Mouse (Mus musculus) bone marrow macrophage, adult 2 months (primary cell): ENCODE measurements around the gene Hivep2. TPM values are rescaled to one million over a fixed set of nuclear protein-coding genes. Genes with fewer than 3 reads are reported as not detected.

ENCODE experiments used
- H3K27ac ChIP-seq: 2 replicates; pipeline ENCODE4 v1.5.1; 2012; ENCODE audit warnings: low read depth, low read length; ENCODE audit not compliant: insufficient read depth
- H3K4me1 ChIP-seq: 2 replicates; pipeline ENCODE4 v1.6.1; 2012; ENCODE audit warnings: low read length; ENCODE audit not compliant: control insufficient read depth, insufficient read depth
- H3K4me3 ChIP-seq: 2 replicates; pipeline ENCODE4 v1.5.1; 2012; ENCODE audit warnings: mild to moderate bottlenecking, low read length, moderate library complexity; ENCODE audit not compliant: insufficient read depth
- CTCF ChIP-seq: IDR thresholded peaks from 2 replicates; pipeline ENCODE4 v1.5.1; 2012; ENCODE audit warnings: low read depth, mild to moderate bottlenecking, low read length, moderate library complexity
- POLR2A ChIP-seq: IDR thresholded peaks from 2 replicates; pipeline ENCODE4 v1.6.1; 2012; ENCODE audit warnings: mild to moderate bottlenecking, low read depth, low read length, borderline replicate concordance
- polyA plus RNA-seq: library from polyadenylated mRNA; stranded (reverse); fragments of >200 nt; gene quantifications from 2 replicates; pipeline ENCODE4 v1.2.4, GENCODE M21; 2012; ENCODE audit not compliant: missing spikeins, insufficient read depth, insufficient read length

Gene Hivep2
- polyA plus RNA-seq, 1 experiment = 1.6 TPM

DNA sequence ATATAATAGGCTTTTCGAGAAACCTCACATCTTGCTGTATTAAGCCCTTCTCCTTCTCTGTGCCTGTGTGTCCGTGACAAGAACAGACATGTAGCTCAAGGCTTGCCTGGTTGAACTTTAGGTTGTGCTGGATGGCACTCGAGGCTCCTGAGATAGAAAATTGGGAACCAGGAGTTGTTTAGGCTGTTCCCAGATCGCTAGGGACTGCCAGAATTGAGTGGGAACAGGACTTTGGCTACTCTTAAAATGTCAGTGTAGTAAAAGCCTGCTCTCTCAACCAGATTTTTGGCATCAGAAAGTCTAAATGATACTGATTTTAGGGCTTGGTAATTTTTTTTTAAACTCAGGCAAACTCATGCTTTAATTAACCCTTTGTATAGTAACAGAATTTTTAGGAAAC lies 101.9 kb downstream of the Hivep2 start:
- no peak overlapping the region for H3K4me3 ChIP-seq
- H3K4me1 ChIP-seq = no peaks in the 10 kb centered on the region
- no peak overlapping the region for H3K27ac ChIP-seq
- TF ChIP-seq POLR2A (no peak), CTCF (no peak)

DNA sequence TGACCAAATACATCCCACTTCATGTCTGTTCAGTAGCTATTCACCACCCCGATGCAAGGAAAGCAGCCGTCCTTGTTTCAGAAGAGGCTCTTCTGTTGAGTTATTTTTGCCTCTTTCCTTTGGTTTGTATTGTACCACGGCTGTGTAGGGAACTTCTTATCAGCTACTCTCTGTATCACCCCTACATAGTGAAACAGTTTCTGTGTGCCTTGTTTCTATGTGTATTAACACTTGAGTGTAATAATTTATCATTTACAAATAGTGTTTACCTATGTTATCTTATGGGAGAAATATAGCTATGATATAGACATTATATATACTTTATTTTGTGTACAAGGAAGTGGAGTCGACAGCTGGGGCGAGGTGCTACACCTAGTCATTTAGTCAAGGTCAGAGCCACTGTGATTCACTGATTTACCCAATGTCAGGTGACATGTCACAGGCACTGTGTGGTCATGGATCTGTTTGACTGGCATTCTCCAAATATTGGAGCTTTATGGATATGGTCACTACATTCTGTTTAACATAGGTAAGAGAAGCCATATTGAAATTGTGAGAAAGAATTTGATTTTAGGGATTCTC lies 104.7 kb downstream of the Hivep2 start:
- H3K4me1 ChIP-seq = no peaks in the 10 kb centered on the region
- no peak overlapping the region for H3K27ac ChIP-seq
- no peak for TF ChIP-seq CTCF
- TF ChIP-seq POLR2A = no peak
- H3K4me3 ChIP-seq = no peak overlapping the region

DNA sequence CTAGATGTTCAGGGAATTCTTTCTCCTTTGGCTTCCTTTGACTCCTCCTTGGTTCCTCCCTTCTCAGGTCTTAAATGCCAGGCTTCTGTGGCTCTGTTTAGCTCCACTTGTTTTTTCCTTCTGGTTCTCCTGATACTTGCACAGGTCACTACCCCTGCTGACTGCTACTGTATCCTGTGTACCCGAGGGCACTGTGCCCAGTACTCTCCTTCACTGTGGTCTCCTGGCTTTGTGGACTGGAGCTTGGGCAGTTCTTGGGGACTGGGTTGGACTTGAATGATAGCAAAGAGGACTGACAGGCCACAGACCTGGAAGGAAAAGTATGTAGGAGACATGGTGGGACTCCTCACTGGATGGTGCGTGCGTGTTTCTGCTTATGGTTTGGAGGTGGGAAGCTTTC lies 106.6 kb downstream of the Hivep2 start:
- H3K4me3 ChIP-seq = no peak overlapping the region
- no peak for TF ChIP-seq POLR2A
- TF ChIP-seq CTCF = no peak
- no peak overlapping the region for H3K27ac ChIP-seq
- no peaks in the 10 kb centered on the region for H3K4me1 ChIP-seq

DNA sequence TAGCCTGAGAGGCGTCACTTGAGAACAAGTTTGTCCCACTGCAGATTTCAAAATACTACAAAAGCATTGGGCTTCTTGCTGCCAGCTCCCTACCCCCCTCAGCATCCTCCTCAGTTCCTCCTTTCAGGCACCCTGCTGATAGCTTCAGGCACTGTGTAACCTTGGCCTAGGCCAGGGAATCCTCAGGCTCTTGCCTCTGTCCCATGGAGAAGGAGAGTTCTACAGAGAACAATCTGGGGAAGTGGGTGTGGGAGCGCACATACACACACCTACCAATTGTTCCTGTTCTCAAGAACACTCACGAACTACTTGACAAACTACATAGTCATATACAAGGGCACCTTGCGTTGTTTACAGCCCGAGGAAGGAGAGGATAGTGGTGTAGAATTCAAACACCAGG lies 109.9 kb downstream of the Hivep2 start:
- TF ChIP-seq CTCF (no peak), POLR2A (no peak)
- Histone ChIP-seq H3K4me1 (no peaks in the 10 kb centered on the region), H3K4me3 (no peak overlapping the region), H3K27ac (no peak overlapping the region)

DNA sequence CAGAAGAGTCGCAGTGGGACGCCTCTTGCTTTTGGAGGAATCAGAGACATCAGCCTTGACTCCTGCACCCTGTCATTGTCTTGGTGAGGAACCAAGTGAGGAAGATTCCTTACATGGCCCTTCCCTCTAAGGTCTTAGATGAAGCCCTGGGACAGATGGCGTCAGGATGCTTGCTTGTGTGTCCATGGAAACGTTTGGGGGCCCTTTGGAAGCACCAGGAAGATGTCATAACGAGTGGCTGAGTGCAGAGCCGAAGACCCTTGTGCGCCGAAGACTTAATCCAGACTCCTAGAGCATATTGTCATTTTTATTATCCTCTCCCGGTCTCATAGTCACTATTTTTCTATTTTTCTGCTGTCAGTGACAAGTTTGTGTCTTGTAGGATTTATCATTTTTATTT lies 111.0 kb downstream of the Hivep2 start:
- Histone ChIP-seq H3K4me3 (no peak overlapping the region), H3K27ac (no peak overlapping the region), H3K4me1 (no peaks in the 10 kb centered on the region)
- TF ChIP-seq POLR2A (no peak), CTCF (no peak)

DNA sequence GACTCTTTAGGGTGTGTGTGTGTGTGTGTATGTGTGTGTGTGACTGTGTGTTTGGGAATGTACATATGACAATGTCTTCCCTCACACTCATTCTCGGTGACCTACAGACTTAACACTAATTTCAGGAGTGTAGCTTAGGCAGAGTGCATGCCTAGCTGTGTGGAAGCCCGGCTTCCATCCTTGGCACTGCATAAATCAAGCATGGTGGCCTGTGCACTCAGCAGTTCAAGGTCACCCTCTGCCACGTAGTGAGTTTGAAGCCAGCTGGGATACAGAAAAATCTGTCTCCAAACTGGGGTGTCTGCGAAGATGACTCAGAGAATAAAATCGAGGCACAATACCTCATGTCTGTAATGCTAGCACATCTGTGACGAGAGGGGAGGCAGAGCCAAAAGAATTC lies 115.0 kb downstream of the Hivep2 start:
- Histone ChIP-seq H3K27ac (no peak overlapping the region), H3K4me3 (no peak overlapping the region), H3K4me1 (peaks cover 3% of the 10 kb centered on the region; the same call in 1 of the 2 replicates)
- TF ChIP-seq CTCF (no peak), POLR2A (no peak)

DNA sequence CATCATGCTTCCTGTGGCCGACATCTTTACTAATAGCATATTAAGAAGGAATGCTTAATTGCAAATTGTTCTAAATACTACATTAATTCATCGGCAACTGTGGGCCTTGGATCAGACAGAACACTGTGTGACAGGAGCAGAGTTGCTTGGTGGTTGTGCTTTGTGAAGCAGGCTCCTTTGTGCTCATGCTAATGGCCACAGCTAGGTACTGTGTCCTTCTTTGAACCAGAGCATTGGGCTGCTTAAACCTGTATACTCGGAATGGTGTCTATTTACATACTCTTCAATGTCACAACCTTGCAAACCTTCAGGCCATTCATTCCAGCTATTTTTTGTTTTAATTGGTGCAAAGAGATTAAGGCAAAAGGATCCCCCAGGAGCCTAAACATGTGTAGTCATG lies 115.9 kb downstream of the Hivep2 start:
- Histone ChIP-seq H3K27ac (no peak overlapping the region), H3K4me1 (peaks cover 8% of the 10 kb centered on the region; the same call in 1 of the 2 replicates), H3K4me3 (no peak overlapping the region)
- no peak for TF ChIP-seq POLR2A
- no peak for TF ChIP-seq CTCF

DNA sequence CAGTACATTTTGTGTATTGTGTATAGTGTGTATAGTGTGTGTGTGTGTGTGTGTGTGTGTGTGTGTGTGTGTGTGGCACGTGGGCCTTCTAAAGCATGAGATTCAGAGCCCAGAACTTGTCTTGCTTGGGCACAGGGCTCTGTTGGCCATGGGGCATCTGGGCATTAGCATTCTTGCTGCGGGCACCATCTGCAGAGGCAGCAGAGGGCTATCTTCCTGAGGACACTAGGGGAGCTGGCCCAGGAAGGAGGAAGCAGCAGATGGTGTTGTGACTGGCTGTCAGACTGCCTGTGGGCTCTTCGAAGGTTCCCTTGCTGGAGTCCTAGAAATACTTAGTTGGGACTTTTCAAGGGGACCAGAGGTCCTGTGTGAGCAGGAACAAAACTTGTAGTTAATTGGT lies 116.4 kb downstream of the Hivep2 start:
- no peak overlapping the region for H3K4me3 ChIP-seq
- no peak overlapping the region for H3K27ac ChIP-seq
- no peak for TF ChIP-seq CTCF
- no peak for TF ChIP-seq POLR2A
- H3K4me1 ChIP-seq = peaks cover 8% of the 10 kb centered on the region; the same call in 1 of the 2 replicates

DNA sequence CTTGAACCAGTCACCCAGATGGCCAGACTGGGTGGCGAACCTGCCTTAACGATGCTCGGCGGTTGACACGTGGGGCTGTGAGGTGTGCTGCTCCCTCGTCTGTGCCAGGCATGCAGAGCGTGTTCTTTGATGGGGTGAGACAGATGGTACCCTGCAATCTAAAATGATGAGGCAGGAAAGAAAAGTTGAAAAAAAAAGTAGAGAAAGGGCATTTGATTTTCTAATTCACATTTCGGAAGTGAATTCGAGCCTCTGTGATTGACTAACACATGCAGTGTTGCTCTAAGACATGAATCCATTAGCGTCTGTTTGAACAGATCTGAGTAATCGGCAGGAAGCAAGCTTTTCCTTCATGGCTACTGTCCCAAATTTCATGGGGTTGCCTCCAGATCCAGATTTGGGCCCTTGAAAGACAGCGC lies 119.4 kb downstream of the Hivep2 start:
- TF ChIP-seq CTCF (no peak), POLR2A (no peak)
- Histone ChIP-seq H3K4me1 (peaks cover 8% of the 10 kb centered on the region; the same call in 1 of the 2 replicates), H3K27ac (no peak overlapping the region), H3K4me3 (no peak overlapping the region)

DNA sequence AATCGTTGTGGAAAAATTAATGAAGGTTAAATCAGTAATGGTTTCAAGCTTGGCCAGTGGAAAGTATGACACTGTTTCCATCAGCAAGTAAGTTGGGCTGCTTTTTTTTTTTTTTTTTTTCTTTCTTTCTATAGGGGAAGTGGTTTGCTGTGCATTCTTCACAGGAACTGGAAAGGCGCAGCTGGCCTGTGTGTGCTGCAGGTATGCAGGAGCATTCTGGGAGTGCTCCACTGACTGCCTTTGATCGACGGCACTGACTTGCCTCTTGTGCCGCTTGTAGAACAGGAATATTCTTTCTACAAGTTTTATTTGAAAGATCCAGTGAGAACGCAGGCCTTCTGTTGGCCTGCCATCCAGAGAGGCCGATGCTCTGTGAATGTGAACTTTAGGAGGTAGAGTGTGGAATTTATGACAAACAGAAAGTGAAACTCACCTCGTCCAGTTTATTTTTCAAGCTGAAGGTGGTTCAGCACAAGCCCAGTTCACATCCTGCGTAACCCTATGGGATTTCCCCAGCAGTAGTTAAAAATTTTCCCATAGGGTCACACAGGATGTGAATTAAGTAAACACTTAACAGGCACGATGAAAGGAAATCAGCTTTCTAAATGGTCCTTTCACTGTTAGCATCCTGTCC lies 120.1 kb downstream of the Hivep2 start:
- no peak for TF ChIP-seq CTCF
- TF ChIP-seq POLR2A = no peak
- H3K4me3 ChIP-seq = peak overlapping the region; percentile 42
- H3K4me1 ChIP-seq = peaks cover 8% of the 10 kb centered on the region; the same call in 1 of the 2 replicates
- H3K27ac ChIP-seq = no peak overlapping the region
